Mouse (Mus musculus) B cell, adult (primary cell): ENCODE data around the gene L3mbtl4. TPM values are rescaled to one million over a fixed set of nuclear protein-coding genes. Genes with fewer than 3 reads are reported as not detected.

Experiments used
- total RNA-seq: library from RNA; stranded (reverse); gene quantifications from 4 replicates; pipeline ENCODE4 v1.2.4, GENCODE M21; 2023; ENCODE audit not compliant: inconsistent age

The L3mbtl4 gene
- total RNA-seq, result not detected in 4 replicates

GRCm38 (mm10) chr17:68273527-68273926, at the start of gene L3mbtl4:
L3mbtl4 (plus strand) TSS chr17:68273797.

DNA sequence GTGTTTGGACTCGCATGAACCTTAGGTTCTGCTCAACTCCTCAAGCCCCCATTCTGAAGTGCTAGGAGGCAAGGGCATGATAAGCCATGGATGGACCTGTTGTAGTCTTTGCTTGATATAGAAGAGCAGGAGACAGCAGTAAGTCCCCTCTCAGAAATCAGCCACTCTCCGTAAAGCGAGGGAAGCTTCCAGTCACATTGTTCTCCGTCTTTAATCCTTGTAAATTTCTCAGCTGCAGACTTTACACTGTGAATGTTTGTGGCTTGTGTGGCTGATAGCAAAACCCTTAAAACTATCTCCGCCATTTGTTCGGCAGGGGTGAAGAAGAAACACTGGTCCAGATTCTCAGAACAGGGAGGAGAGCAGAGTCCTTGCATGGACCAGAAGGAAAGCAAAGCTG, 552.7 kb downstream of the L3mbtl4 start, which contains the start of gene Tmem200c:
Gene Tmem200c, plus strand, starts transcription at position 301 of the 400 bp plus-strand sequence.

